Mouse (Mus musculus) gonadal fat pad, adult 2 months (tissue): ENCODE measurements at regions not wholly inside any gene's neighbourhood (a gene's known extent, or its start where the extent isn't known, plus 50 kb on each side); places are given as distances from the start of the nearest gene placed in this dataset.
"Not testable (repeated sequence)": the region's sequence is repeated elsewhere in the genome, so short reads cannot be mapped to it uniquely, and the experiment has no call there.

Source experiments
- DNase-seq: peaks from one replicate; pipeline ENCODE4 v3.0.0-alpha.2; 2012; ENCODE audit warnings: low read depth

- no peak for DNase-seq
Observed at GRCm38 (mm10) chr15:5625367-5625766, 381.4 kb upstream of the Ptger4 start.

GRCm38 (mm10) chr15:5646673-5647072, 402.7 kb upstream of the Ptger4 start:
- no peak for DNase-seq

GRCm38 (mm10) chr15:5658796-5659195, 414.8 kb upstream of the Ptger4 start:
- DNase-seq: no peak

- DNase-seq: no peak
Observed at GRCm38 (mm10) chr15:5660819-5661218, 416.8 kb upstream of the Ptger4 start.

- DNase-seq: no peak
Observed at GRCm38 (mm10) chr15:5671781-5672180, 427.8 kb upstream of the Ptger4 start.

GRCm38 (mm10) chr15:5676704-5677103, 432.7 kb upstream of the Ptger4 start:
- no peak for DNase-seq

- DNase-seq: no peak
Observed at GRCm38 (mm10) chr15:5693810-5694209, 449.8 kb upstream of the Ptger4 start.

GRCm38 (mm10) chr15:5695015-5695414, 451.0 kb upstream of the Ptger4 start:
- no peak for DNase-seq

- DNase-seq: no peak
Observed at GRCm38 (mm10) chr15:5708454-5708853, 464.5 kb upstream of the Ptger4 start.

- no peak for DNase-seq
Observed at GRCm38 (mm10) chr15:5740658-5741057, 496.7 kb upstream of the Ptger4 start.

GRCm38 (mm10) chr15:5743893-5744292, 499.9 kb upstream of the Ptger4 start:
- DNase-seq: no peak

GRCm38 (mm10) chr15:5758690-5759089, 514.7 kb upstream of the Ptger4 start:
- DNase-seq: no peak

GRCm38 (mm10) chr15:5762216-5762615, 518.2 kb upstream of the Ptger4 start:
- DNase-seq: no peak

GRCm38 (mm10) chr15:5777074-5777473, 522.5 kb upstream of the Dab2 start:
- no peak for DNase-seq

- no peak for DNase-seq
Observed at GRCm38 (mm10) chr15:5799917-5800316, 499.7 kb upstream of the Dab2 start.

GRCm38 (mm10) chr15:5811154-5811732, 488.3 kb upstream of the Dab2 start:
- no peak for DNase-seq

GRCm38 (mm10) chr15:5811958-5812357, 487.6 kb upstream of the Dab2 start:
- DNase-seq: no peak

- DNase-seq: no peak
Observed at GRCm38 (mm10) chr15:5817901-5818576, 481.5 kb upstream of the Dab2 start.

- no peak for DNase-seq
Observed at GRCm38 (mm10) chr15:5839963-5840362, 459.6 kb upstream of the Dab2 start.

GRCm38 (mm10) chr15:5841369-5842149, 458.0 kb upstream of the Dab2 start:
- not testable (repeated sequence) for DNase-seq

- no peak for DNase-seq
Observed at GRCm38 (mm10) chr15:5846571-5846970, 453.0 kb upstream of the Dab2 start.

- no peak for DNase-seq
Observed at GRCm38 (mm10) chr15:5847413-5848100, 452.0 kb upstream of the Dab2 start.
